In the genomic region with DNA sequence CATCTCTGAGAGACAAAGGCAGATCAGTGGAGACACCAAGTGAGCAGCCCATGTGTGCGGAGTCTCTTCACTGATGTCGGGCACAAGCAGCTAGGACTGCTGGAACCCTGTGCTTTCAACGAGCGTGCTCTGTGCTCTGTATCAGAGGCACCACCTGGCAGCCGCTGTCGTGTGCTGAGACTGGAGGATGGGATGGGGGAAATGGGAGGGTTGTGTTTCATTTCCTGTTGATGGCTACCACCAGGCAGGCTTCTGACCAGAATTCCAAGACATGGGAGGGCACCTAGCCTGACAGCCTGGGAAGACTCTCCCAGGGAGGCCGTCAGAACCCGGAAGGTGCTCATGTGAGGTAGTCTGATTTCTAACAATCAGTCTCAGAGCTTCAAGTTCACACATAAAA, we compare ENCODE assay signal across 16 mouse cellular contexts.
DNase-seq lines count a peak whose midpoint lies in the region; ATAC-seq and TF ChIP-seq lines count a peak whose summit lies in the region.
"Had no signal": no experiment of that assay in that cellular context is flagged by ENCODE, and none has a peak within 500 bp of the region (broad histone marks: within the 10 kb centered on the region; RNA-seq: fewer than 3 reads in every experiment).

No protein-coding gene starts in this region.

- no peak for TF ChIP-seq CTCF in lung, postnatal 0 days (IDR thresholded peaks at IDR 0.05)

- H3K4me3 ChIP-seq in kidney, embryonic 14.5 days (ENCODE audit: low read length): no peak overlapping the region
- H3K4me3 ChIP-seq in heart, embryonic 15.5 days: no peak overlapping the region
- no peak overlapping the region for H3K4me3 ChIP-seq in kidney, embryonic 16.5 days (ENCODE audit: low read length)
- no peak overlapping the region for H3K4me3 ChIP-seq in lung, postnatal 0 days (ENCODE audit: low read depth, low read length)
- H3K4me3 ChIP-seq: limb, embryonic 12.5 days; midbrain, embryonic 12.5 days had no signal

- no peaks in the 10 kb centered on the region for H3K36me3 ChIP-seq in kidney, embryonic 14.5 days (ENCODE audit: control insufficient read depth, insufficient read depth, low read length)
- no peaks in the 10 kb centered on the region for H3K36me3 ChIP-seq in heart, embryonic 15.5 days
- no peaks in the 10 kb centered on the region for H3K36me3 ChIP-seq in kidney, embryonic 16.5 days (ENCODE audit: insufficient read depth, low read length)
- H3K36me3 ChIP-seq in lung, postnatal 0 days (ENCODE audit: insufficient read depth, low read length): no peaks in the 10 kb centered on the region
- H3K36me3 ChIP-seq: limb, embryonic 12.5 days; midbrain, embryonic 12.5 days had no signal

- ATAC-seq in kidney, embryonic 14.5 days (ENCODE audit: low FRiP score, low TSS enrichment): no peak
- ATAC-seq in heart, embryonic 15.5 days (replicated peaks; ENCODE audit: insufficient number of reproducible peaks, insufficient read depth, low FRiP score, low read depth): no peak; the same call in 1 of the 2 replicates
- 0 out of 2 replicates have a peak, but pooled peaks have one; percentile 24 for ATAC-seq in kidney, embryonic 16.5 days (ENCODE audit: low FRiP score, low TSS enrichment)
- ATAC-seq in lung, postnatal 0 days: peak; percentile 64
- no peak for ATAC-seq in cerebellum, adult (ENCODE audit: insufficient number of reproducible peaks, low FRiP score, low TSS enrichment)
- ATAC-seq: activated CD4-positive, CD25-positive, alpha-beta regulatory T cell, adult 4 months; forebrain, embryonic 16.5 days; intestine, postnatal 0 days had no signal

- WGBS in kidney, embryonic 14.5 days: 51% methylated on average over 8 of the region's 8 CpGs
- WGBS in heart, embryonic 15.5 days: 52% methylated on average over 8 of the region's 8 CpGs
- 47% methylated on average over 8 of the region's 8 CpGs for WGBS in kidney, embryonic 16.5 days
- WGBS in lung, postnatal 0 days: 57% methylated on average over 8 of the region's 8 CpGs

- TF ChIP-seq EP300 in lung, postnatal 0 days (IDR thresholded peaks at IDR 0.05): peak; percentile 57

- H3K9ac ChIP-seq in kidney, embryonic 14.5 days (ENCODE audit: low read depth, low read length): no peak overlapping the region
- H3K9ac ChIP-seq in heart, embryonic 15.5 days: no peak overlapping the region
- no peak overlapping the region for H3K9ac ChIP-seq in kidney, embryonic 16.5 days (replicated peaks; ENCODE audit: low read length)
- no peak overlapping the region for H3K9ac ChIP-seq in lung, postnatal 0 days (replicated peaks; ENCODE audit: low read depth)
- H3K9ac ChIP-seq: hindbrain, embryonic 14.5 days; limb, embryonic 12.5 days; midbrain, embryonic 12.5 days had no signal

- peak; percentile 28 for DNase-seq in kidney, adult 11 months
- DNase-seq in lung, postnatal 0 days (ENCODE audit: low spot score): peak; percentile 34
- DNase-seq in cerebellum, postnatal 10 days: no peak
- DNase-seq: cerebellum, adult 11-12 months; gastrocnemius, postnatal 10 days; layer of hippocampus, postnatal 36 days had no signal

- no peaks in the 10 kb centered on the region for H3K9me3 ChIP-seq in kidney, embryonic 14.5 days (ENCODE audit: control insufficient read depth, low read length)
- H3K9me3 ChIP-seq in heart, embryonic 15.5 days (replicated peaks): no peaks in the 10 kb centered on the region
- H3K9me3 ChIP-seq in kidney, embryonic 16.5 days (ENCODE audit: low read length): no peaks in the 10 kb centered on the region
- no peaks in the 10 kb centered on the region for H3K9me3 ChIP-seq in lung, postnatal 0 days (ENCODE audit: low read length)
- H3K9me3 ChIP-seq: limb, embryonic 12.5 days; midbrain, embryonic 12.5 days had no signal

- H3K27ac ChIP-seq in kidney, embryonic 14.5 days (ENCODE audit: low read depth, low read length): no peak overlapping the region
- peak overlapping the region; percentile 33; the same call in 1 of the 2 replicates for H3K27ac ChIP-seq in heart, embryonic 15.5 days
- H3K27ac ChIP-seq in kidney, embryonic 16.5 days (ENCODE audit: low read length): no peak overlapping the region
- H3K27ac ChIP-seq in lung, postnatal 0 days (ENCODE audit: low read length): 0 out of 2 replicates have a peak overlapping the region, but pooled peaks have one; percentile 35
- H3K27ac ChIP-seq: hindbrain, embryonic 14.5 days; limb, embryonic 12.5 days; midbrain, embryonic 12.5 days had no signal

- no peak overlapping the region for H3K4me2 ChIP-seq in kidney, embryonic 14.5 days (replicated peaks; ENCODE audit: low read depth, low read length)
- no peak overlapping the region for H3K4me2 ChIP-seq in heart, embryonic 15.5 days
- H3K4me2 ChIP-seq in kidney, embryonic 16.5 days (replicated peaks; ENCODE audit: low read depth, low read length): no peak overlapping the region
- no peak overlapping the region for H3K4me2 ChIP-seq in lung, postnatal 0 days (replicated peaks; ENCODE audit: low read depth, low read length)
- H3K4me2 ChIP-seq: hindbrain, embryonic 14.5 days; limb, embryonic 12.5 days; midbrain, embryonic 12.5 days had no signal

- no peaks in the 10 kb centered on the region for H3K4me1 ChIP-seq in kidney, embryonic 14.5 days (ENCODE audit: control insufficient read depth, insufficient read depth, low read length)
- peaks cover 29% of the 10 kb centered on the region for H3K4me1 ChIP-seq in heart, embryonic 15.5 days (replicated peaks)
- H3K4me1 ChIP-seq in kidney, embryonic 16.5 days (ENCODE audit: insufficient read depth, low read length): peaks cover 4% of the 10 kb centered on the region; the same call in 1 of the 2 replicates
- H3K4me1 ChIP-seq in lung, postnatal 0 days (ENCODE audit: insufficient read depth, low read depth, low read length): peaks cover 13% of the 10 kb centered on the region
- H3K4me1 ChIP-seq: midbrain, embryonic 12.5 days had no signal

- no peaks in the 10 kb centered on the region for H3K27me3 ChIP-seq in kidney, embryonic 14.5 days (ENCODE audit: control insufficient read depth, insufficient read depth, low read length)
- no peaks in the 10 kb centered on the region for H3K27me3 ChIP-seq in heart, embryonic 15.5 days
- no peaks in the 10 kb centered on the region for H3K27me3 ChIP-seq in kidney, embryonic 16.5 days (ENCODE audit: insufficient read depth, low read length)
- H3K27me3 ChIP-seq in lung, postnatal 0 days (replicated peaks; ENCODE audit: insufficient read depth, low read length): no peaks in the 10 kb centered on the region; the same call in 1 of the 2 replicates
- H3K27me3 ChIP-seq: midbrain, embryonic 12.5 days had no signal

Comparison
In these comparisons a context has a peak if more than half of its experiments do, and no peak if none do; other contexts are left out.
1. ATAC-seq: peak in kidney, embryonic 16.5 days (single experiment) and lung, postnatal 0 days (single experiment); none in kidney, embryonic 14.5 days (single experiment), heart, embryonic 15.5 days (single experiment) and cerebellum, adult (single experiment).
2. DNase-seq: peak in kidney, adult 11 months (single experiment) and lung, postnatal 0 days (single experiment); none in cerebellum, postnatal 10 days (0 of 2).
3. H3K27ac ChIP-seq: peak in heart, embryonic 15.5 days (single experiment) and lung, postnatal 0 days (single experiment); none in kidney, embryonic 14.5 days (single experiment) and kidney, embryonic 16.5 days (single experiment).